In the genomic region with DNA sequence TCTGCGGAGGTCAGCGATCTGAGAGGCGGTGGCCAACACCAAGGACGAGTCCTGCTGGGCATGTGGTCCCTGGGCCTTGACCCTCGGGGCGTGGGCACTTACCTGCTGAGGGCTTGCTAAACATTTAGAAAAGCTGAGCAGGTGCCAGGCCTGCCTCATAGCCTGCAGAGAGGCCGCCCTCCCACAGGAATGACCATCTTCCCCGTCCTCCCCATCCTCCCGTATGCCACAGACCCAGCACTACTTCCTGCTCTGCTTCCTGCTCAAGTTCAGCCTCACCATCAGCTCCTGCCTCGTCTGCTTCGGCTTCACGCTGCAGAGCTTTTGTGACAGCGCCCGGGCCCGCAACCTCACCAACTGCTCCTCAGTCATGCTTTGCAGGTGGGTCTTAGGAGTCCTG, we compare ENCODE assay signal across 26 mouse cellular contexts. TPM values are rescaled to one million over a fixed set of nuclear protein-coding genes. Genes with fewer than 3 reads are reported as not detected.
DNase-seq lines count a peak whose midpoint lies in the region; ATAC-seq and TF ChIP-seq lines count a peak whose summit lies in the region.
"Had no signal": no experiment of that assay in that cellular context is flagged by ENCODE, and none has a peak within 500 bp of the region (broad histone marks: within the 10 kb centered on the region; RNA-seq: fewer than 3 reads in every experiment).

No protein-coding gene starts in this region.

- H3K79me2 ChIP-seq in myocyte (ENCODE audit: control insufficient read depth, insufficient read depth): no peaks in the 10 kb centered on the region

- H3K9me3 ChIP-seq in heart, embryonic 15.5 days (replicated peaks): no peaks in the 10 kb centered on the region
- H3K9me3 ChIP-seq: neural tube, embryonic 12.5 days had no signal

- no peaks in the 10 kb centered on the region for H3K27me3 ChIP-seq in heart, embryonic 15.5 days
- H3K27me3 ChIP-seq in kidney, adult 2 months (replicated peaks; ENCODE audit: control insufficient read depth, insufficient read depth, low read length): no peaks in the 10 kb centered on the region
- H3K27me3 ChIP-seq in myocyte (ENCODE audit: control insufficient read depth, insufficient read depth, insufficient read length): no peaks in the 10 kb centered on the region
- H3K27me3 ChIP-seq: neural tube, embryonic 12.5 days had no signal

- no peak overlapping the region for H3K9ac ChIP-seq in heart, embryonic 15.5 days
- H3K9ac ChIP-seq: neural tube, embryonic 12.5 days had no signal

- no peaks in the 10 kb centered on the region; the same call in 1 of the 2 replicates for H3K4me1 ChIP-seq in heart, embryonic 15.5 days (replicated peaks)
- H3K4me1 ChIP-seq in kidney, adult 2 months (ENCODE audit: control insufficient read depth, insufficient read depth, low read length): no peaks in the 10 kb centered on the region
- H3K4me1 ChIP-seq: neural tube, embryonic 12.5 days had no signal

- TF ChIP-seq CTCF in kidney, adult 2 months (conservative IDR thresholded peaks at IDR 0.05; ENCODE audit: insufficient read depth, insufficient read length, low read depth, low read length): no peak

- H3K4me3 ChIP-seq in heart, embryonic 15.5 days: no peak overlapping the region
- H3K4me3 ChIP-seq in kidney, adult 2 months (ENCODE audit: insufficient read depth, low read depth, low read length): no peak overlapping the region
- no peak overlapping the region for H3K4me3 ChIP-seq in myocyte
- H3K4me3 ChIP-seq: erythroblast, embryonic 14.5 days; gastrocnemius, adult 2 months; neural tube, embryonic 12.5 days had no signal

- peak overlapping the region; percentile 2; the same call in 1 of the 2 replicates for H3K27ac ChIP-seq in heart, embryonic 15.5 days
- H3K27ac ChIP-seq in kidney, adult 2 months (ENCODE audit: insufficient read depth, low read depth, low read length): no peak overlapping the region
- H3K27ac ChIP-seq: gastrocnemius, adult 2 months; neural tube, embryonic 12.5 days had no signal

- 72% methylated on average over 15 of the region's 15 CpGs for WGBS in heart, embryonic 15.5 days
- 76% methylated on average over 15 of the region's 15 CpGs for WGBS in kidney, adult 2 months

- TF ChIP-seq POLR2A in kidney, adult 2 months (IDR thresholded peaks at IDR 0.05; ENCODE audit: low read depth, low read length): no peak
- no peak for TF ChIP-seq POLR2A in myocyte (IDR thresholded peaks at IDR 0.05; ENCODE audit: insufficient read length, low read depth)

- DNase-seq in heart, adult 11 months: no peak
- DNase-seq in kidney, adult 2 months: peak; percentile 41
- no peak for DNase-seq in kidney, adult 9 months
- peak; percentile 38 to 55 for DNase-seq in kidney, postnatal 36 days
- no peak for DNase-seq in kidney, adult 11 months
- no peak for DNase-seq in layer of hippocampus, postnatal 14 days (ENCODE audit: low spot score in 2 of 2)
- DNase-seq: adrenal gland, postnatal 25 days; B cell, adult 2 months; cerebellum, adult 11-12 months; cerebellum, adult 9-11 months; embryo, embryonic 11 days; gastrocnemius, adult 2 months; layer of hippocampus, adult 9-11 months; lung, adult 18-20 months; lung, postnatal 10 days; right cerebral cortex, adult 18-20 months; spleen, adult 18-20 months; thymus, postnatal 14 days had no signal

- no peak for ATAC-seq in heart, embryonic 15.5 days (replicated peaks; ENCODE audit: insufficient number of reproducible peaks, insufficient read depth, low FRiP score, low read depth)
- ATAC-seq: forebrain, embryonic 16.5 days; intestine, embryonic 16.5 days; midbrain, embryonic 16.5 days had no signal

- peaks cover 94% of the 10 kb centered on the region for H3K36me3 ChIP-seq in heart, embryonic 15.5 days
- peaks cover 11% of the 10 kb centered on the region for H3K36me3 ChIP-seq in kidney, adult 2 months (ENCODE audit: control insufficient read depth, insufficient read depth, low read length)
- no peaks in the 10 kb centered on the region for H3K36me3 ChIP-seq in myocyte (ENCODE audit: control insufficient read depth, insufficient read depth)

- no peak overlapping the region for H3ac ChIP-seq in myocyte (ENCODE audit: control insufficient read depth, insufficient read length)

- H3K4me2 ChIP-seq in heart, embryonic 15.5 days: no peak overlapping the region
- no peak overlapping the region for H3K4me2 ChIP-seq in myocyte (ENCODE audit: low read depth)
- H3K4me2 ChIP-seq: midbrain, embryonic 11.5 days; neural tube, embryonic 12.5 days had no signal

TF ChIP-seq in myocyte, 11 proteins besides CTCF, POLR2A, EP300 and RAD21:
- TF ChIP-seq SRF (IDR thresholded peaks at IDR 0.05; ENCODE audit: control insufficient read depth, insufficient read length, low read depth) (no peak), POLR2AphosphoS2 (IDR thresholded peaks at IDR 0.05; ENCODE audit: insufficient read length, low read depth) (peak; percentile 53), TCF12 (IDR thresholded peaks at IDR 0.05; ENCODE audit: insufficient read depth, poor library complexity, severe bottlenecking) (no peak), E2F4 (IDR thresholded peaks at IDR 0.05; ENCODE audit: insufficient read depth) (no peak), TCF3 (IDR thresholded peaks at IDR 0.05; ENCODE audit: insufficient read length, low read depth) (no peak), MAX (IDR thresholded peaks at IDR 0.05; ENCODE audit: low read depth) (no peak)

RNA-seq across cellular contexts. Expression of a gene that starts 16.5 kb away (rescaled TPM):
- 18.0 and 22.5 TPM in 2 replicates for polyA plus RNA-seq in heart, embryonic 15.5 days (2015; fragmentation: Nextera tagmentation; extraction: Ambion mirVana)
- 36.9 and 46.7 TPM in 2 replicates for polyA plus RNA-seq in kidney, adult 2 months (2012; rRNA removed)
- 8.0 TPM for polyA plus RNA-seq in myocyte (2012; fragmentation: generic; extraction: Trizol)
- total RNA-seq in layer of hippocampus, postnatal 14 days (2021): 10 to 100 TPM; 22.0 to 24.8 TPM

RNA-seq across cellular contexts. Expression of a gene that starts 17.6 kb away (rescaled TPM):
- 20.1 and 26.4 TPM in 2 replicates for polyA plus RNA-seq in heart, embryonic 15.5 days (2015; fragmentation: Nextera tagmentation; extraction: Ambion mirVana)
- 36.4 and 43.4 TPM in 2 replicates for polyA plus RNA-seq in kidney, adult 2 months (2012; rRNA removed)
- 15.6 TPM for polyA plus RNA-seq in myocyte (2012; fragmentation: generic; extraction: Trizol)
- 10 to 100 TPM; 12.4 to 15.0 TPM for total RNA-seq in layer of hippocampus, postnatal 14 days (2021)

RNA-seq across cellular contexts. Expression of a gene that starts 27.0 kb away (rescaled TPM):
- polyA plus RNA-seq in heart, embryonic 15.5 days (2015; fragmentation: Nextera tagmentation; extraction: Ambion mirVana): 12.7 and 17.2 TPM in 2 replicates
- 153 and 166 TPM in 2 replicates for polyA plus RNA-seq in kidney, adult 2 months (2012; rRNA removed)
- polyA plus RNA-seq in myocyte (2012; fragmentation: generic; extraction: Trizol): 0.43 TPM
- 1 to 10 TPM; 2.3 to 3.2 TPM for total RNA-seq in layer of hippocampus, postnatal 14 days (2021)

RNA-seq across cellular contexts. Expression of a gene that starts 31.7 kb away (rescaled TPM):
- 36.7 and 38.8 TPM in 2 replicates for polyA plus RNA-seq in heart, embryonic 15.5 days (2015; fragmentation: Nextera tagmentation; extraction: Ambion mirVana)
- 77.1 and 97.8 TPM in 2 replicates for polyA plus RNA-seq in kidney, adult 2 months (2012; rRNA removed)
- polyA plus RNA-seq in myocyte (2012; fragmentation: generic; extraction: Trizol): 19.6 TPM
- 10 to 100 TPM; 37.8 to 42.3 TPM for total RNA-seq in layer of hippocampus, postnatal 14 days (2021)

Comparison
In these comparisons a context has a peak if more than half of its experiments do, and no peak if none do; other contexts are left out.
1. DNase-seq: peak in kidney, adult 2 months (single experiment) and kidney, postnatal 36 days (2 of 2); none in heart, adult 11 months (single experiment), kidney, adult 9 months (single experiment), kidney, adult 11 months (single experiment) and layer of hippocampus, postnatal 14 days (0 of 2).